Mouse (Mus musculus): ENCODE data around the gene Osbp2.

Osbp2 gene

GRCm38 (mm10) chr11:3759433-3759832, 104.3 kb downstream of the Osbp2 start:
- no peak for DNase-seq (ENCODE audit: low read depth, low spot score)

GRCm38 (mm10) chr11:3755341-3755740, 108.4 kb downstream of the Osbp2 start:
- DNase-seq (ENCODE audit: low read depth, low spot score) = no peak

GRCm38 (mm10) chr11:3754685-3755084, 109.0 kb downstream of the Osbp2 start:
- DNase-seq (ENCODE audit: low read depth, low spot score) = no peak

- DNase-seq (ENCODE audit: low read depth, low spot score) = no peak
These were observed 109.8 kb downstream of the Osbp2 start for GRCm38 (mm10) chr11:3753897-3754296.

GRCm38 (mm10) chr11:3752766-3753165, 110.9 kb downstream of the Osbp2 start:
- DNase-seq (ENCODE audit: low read depth, low spot score) = no peak

- no peak for DNase-seq (ENCODE audit: low read depth, low spot score)
These were observed 113.9 kb downstream of the Osbp2 start for GRCm38 (mm10) chr11:3749831-3750230.

GRCm38 (mm10) chr11:3742449-3742848, 121.3 kb downstream of the Osbp2 start:
- no peak for DNase-seq (ENCODE audit: low read depth, low spot score)

GRCm38 (mm10) chr11:3741183-3741582, 122.5 kb downstream of the Osbp2 start:
- no peak for DNase-seq (ENCODE audit: low read depth, low spot score)

- DNase-seq (ENCODE audit: low read depth, low spot score) = no peak
These were observed 124.9 kb downstream of the Osbp2 start for GRCm38 (mm10) chr11:3738778-3739177.

- DNase-seq (ENCODE audit: low read depth, low spot score) = no peak
These were observed 128.0 kb downstream of the Osbp2 start for GRCm38 (mm10) chr11:3735715-3736114.

- DNase-seq (ENCODE audit: low read depth, low spot score) = no peak
These were observed 129.6 kb downstream of the Osbp2 start for GRCm38 (mm10) chr11:3733933-3734636.

- DNase-seq (ENCODE audit: low read depth, low spot score) = no peak
These were observed 132.2 kb downstream of the Osbp2 start for GRCm38 (mm10) chr11:3731469-3731868.

GRCm38 (mm10) chr11:3727438-3728105, 136.1 kb downstream of the Osbp2 start:
- no peak for DNase-seq (ENCODE audit: low read depth, low spot score)

- no peak for DNase-seq (ENCODE audit: low read depth, low spot score)
These were observed 138.2 kb downstream of the Osbp2 start for GRCm38 (mm10) chr11:3725331-3726054.

- no peak for DNase-seq (ENCODE audit: low read depth, low spot score)
These were observed 139.0 kb downstream of the Osbp2 start for GRCm38 (mm10) chr11:3724726-3725125.

GRCm38 (mm10) chr11:3723910-3724309, 139.8 kb downstream of the Osbp2 start:
- no peak for DNase-seq (ENCODE audit: low read depth, low spot score)

GRCm38 (mm10) chr11:3722861-3723260, 140.8 kb downstream of the Osbp2 start:
- DNase-seq (ENCODE audit: low read depth, low spot score) = no peak

GRCm38 (mm10) chr11:3722036-3722435, 141.7 kb downstream of the Osbp2 start:
- no peak for DNase-seq (ENCODE audit: low read depth, low spot score)

- DNase-seq (ENCODE audit: low read depth, low spot score) = no peak
These were observed 147.0 kb downstream of the Osbp2 start for GRCm38 (mm10) chr11:3716662-3717061.

GRCm38 (mm10) chr11:3714486-3714885, 149.2 kb downstream of the Osbp2 start:
- peak; percentile 27 for DNase-seq (ENCODE audit: low read depth, low spot score)

GRCm38 (mm10) chr11:3710203-3710602, 153.5 kb downstream of the Osbp2 start:
- DNase-seq (ENCODE audit: low read depth, low spot score) = no peak

GRCm38 (mm10) chr11:3707057-3707456, 156.6 kb downstream of the Osbp2 start:
- DNase-seq (ENCODE audit: low read depth, low spot score) = no peak

GRCm38 (mm10) chr11:3704404-3704803, 159.3 kb downstream of the Osbp2 start:
- DNase-seq (ENCODE audit: low read depth, low spot score) = no peak

Data from skeletal muscle tissue, adult 2 months (tissue).